8 mouse cellular contexts compared by ENCODE assay signal in the genomic region with DNA sequence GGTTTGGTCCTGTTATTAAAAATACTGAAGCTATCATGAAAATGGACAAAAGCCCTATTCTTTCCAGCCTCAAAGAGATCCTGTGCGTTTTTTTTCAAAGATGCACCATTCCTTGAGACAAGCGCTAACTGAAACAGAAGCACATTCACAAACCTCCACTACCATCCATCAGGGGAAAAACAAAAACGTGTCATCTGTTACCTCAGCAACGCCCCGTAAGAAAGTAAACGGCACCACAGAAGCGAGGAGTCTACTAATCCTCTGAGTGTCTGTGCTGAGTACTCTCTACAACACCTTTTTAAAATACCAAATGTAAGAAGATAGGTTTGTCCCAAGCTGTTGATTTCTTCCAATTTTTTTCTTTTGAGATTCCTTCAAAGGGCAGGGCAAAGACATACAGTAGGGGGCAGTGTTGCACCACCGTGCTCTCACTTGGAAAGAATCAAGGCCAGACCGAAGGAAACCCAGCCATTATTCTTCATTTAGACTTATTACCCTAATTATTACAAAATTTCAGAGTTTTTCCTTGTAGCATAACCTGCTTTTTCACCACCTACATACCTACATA.
DNase-seq lines count a peak whose midpoint lies in the region; ATAC-seq and TF ChIP-seq lines count a peak whose summit lies in the region.

No protein-coding gene starts in this region.

- POLR2A ChIA-PET in Patski (lab: Charles Lee) = no interaction called here

- in situ Hi-C loops in Patski (cut with MboI; ENCODE audit: low pct_unique_long_range_greater_than_20kb) = loop anchor here (10.0 kb wide), 2 partner anchors 521 to 749 kb away; no protein-coding TSS in a partner anchor

- H3K4me2 ChIP-seq in hindbrain, postnatal 0 days (ENCODE audit: low read depth, low read length) = peak overlapping the region; percentile 39

- CTCF ChIA-PET in Patski (lab: Charles Lee) = interaction anchor here (0.7 to 3.0 kb wide), 15 partner anchors 9 to 964 kb away, joined by 3 to 17 read pairs (median 4); partner anchors contain the start of gene Scfd2

- peak; percentile 15 for DNase-seq in Patski (ENCODE audit: low read depth, low spot score)
- DNase-seq in cerebellum, adult 11-12 months = peak; percentile 18
- peak; percentile 28 to 89 for DNase-seq in frontal cortex, adult 2 months (ENCODE audit: extremely low spot score in 1 of 2, low spot score in 1 of 2)
- peak; percentile 86 for DNase-seq in hindbrain, postnatal 0 days (ENCODE audit: low spot score)
- peak; percentile 61 to 69 for DNase-seq in layer of hippocampus, postnatal 36 days

- no peaks in the 10 kb centered on the region for H3K9me3 ChIP-seq in hindbrain, postnatal 0 days (ENCODE audit: low read length)
- no peaks in the 10 kb centered on the region for H3K9me3 ChIP-seq in megakaryocyte, embryonic 14.5 days

- H3K9ac ChIP-seq in hindbrain, postnatal 0 days (replicated peaks; ENCODE audit: low read length) = no peak overlapping the region

- ATAC-seq in Patski = no peak
- no peak for ATAC-seq in hindbrain, postnatal 0 days
- no peak for ATAC-seq in activated CD4-positive, CD25-positive, alpha-beta regulatory T cell, adult 4 months

- TF ChIP-seq POLR2A in small intestine, adult 2 months (IDR thresholded peaks at IDR 0.05; ENCODE audit: low read depth, low read length) = no peak

- H3K27ac ChIP-seq in hindbrain, postnatal 0 days = no peak overlapping the region
- H3K27ac ChIP-seq in small intestine, adult 2 months (ENCODE audit: insufficient read depth, low read depth, low read length) = no peak overlapping the region

- WGBS in hindbrain, postnatal 0 days = 19% methylated on average over 9 of the region's 9 CpGs
- 33% methylated on average over 9 of the region's 9 CpGs for WGBS in small intestine, adult 2 months

- no peaks in the 10 kb centered on the region for H3K4me1 ChIP-seq in hindbrain, postnatal 0 days (ENCODE audit: insufficient read depth, low read length)
- H3K4me1 ChIP-seq in megakaryocyte, embryonic 14.5 days = no peaks in the 10 kb centered on the region
- no peaks in the 10 kb centered on the region for H3K4me1 ChIP-seq in small intestine, adult 2 months (ENCODE audit: control insufficient read depth, insufficient read depth, insufficient read length, low read length)

- no peaks in the 10 kb centered on the region for H3K36me3 ChIP-seq in hindbrain, postnatal 0 days (ENCODE audit: insufficient read depth, low read length)
- H3K36me3 ChIP-seq in megakaryocyte, embryonic 14.5 days (replicated peaks; ENCODE audit: low read length) = no peaks in the 10 kb centered on the region
- H3K36me3 ChIP-seq in small intestine, adult 2 months (ENCODE audit: control insufficient read depth, insufficient read depth, low read length) = no peaks in the 10 kb centered on the region

- no peak overlapping the region for H3K4me3 ChIP-seq in hindbrain, postnatal 0 days (ENCODE audit: low read length)
- peak overlapping the region; percentile 23 for H3K4me3 ChIP-seq in megakaryocyte, embryonic 14.5 days (replicated peaks)
- no peak overlapping the region for H3K4me3 ChIP-seq in small intestine, adult 2 months (ENCODE audit: low read depth, low read length)

- H3K27me3 ChIP-seq in Patski = no peaks in the 10 kb centered on the region
- H3K27me3 ChIP-seq in hindbrain, postnatal 0 days (ENCODE audit: insufficient read depth, low read length) = no peaks in the 10 kb centered on the region
- H3K27me3 ChIP-seq in megakaryocyte, embryonic 14.5 days (replicated peaks) = no peaks in the 10 kb centered on the region
- H3K27me3 ChIP-seq in small intestine, adult 2 months (ENCODE audit: control insufficient read depth, insufficient read depth, low read length) = no peaks in the 10 kb centered on the region

- peak; percentile 85 for TF ChIP-seq CTCF in Patski (IDR thresholded peaks at IDR 0.05)
- peak; percentile 86 for TF ChIP-seq CTCF in hindbrain, postnatal 0 days (IDR thresholded peaks at IDR 0.05; ENCODE audit: low read depth)
- peak; percentile 61; the same call in 1 of the 2 replicates for TF ChIP-seq CTCF in small intestine, adult 2 months (IDR thresholded peaks at IDR 0.05; ENCODE audit: extremely low read depth, insufficient read length, insufficient replicate concordance, low read depth, low read length)

Comparison
In these comparisons a context has a peak if more than half of its experiments do, and no peak if none do; other contexts are left out.
1. DNase-seq: peak in every context shown above with its lines; median percentile 86 in hindbrain, postnatal 0 days; 65 in layer of hippocampus, postnatal 36 days; 58 in frontal cortex, adult 2 months; 18 in cerebellum, adult 11-12 months; 15 in Patski.